Mouse (Mus musculus) olfactory bulb, adult 2 months (tissue): Measurements from ENCODE around the gene Mttp.

Experiments used
- CTCF ChIP-seq: fragments of 200-500 bp; IDR thresholded peaks from 2 replicates; pipeline ENCODE4 v1.5.1; 2012; ENCODE audit warnings: low read depth, mild to moderate bottlenecking, low read length, moderate library complexity; ENCODE audit not compliant: insufficient read depth
- POLR2A ChIP-seq: fragments of 200-500 bp; IDR thresholded peaks from 2 replicates; pipeline ENCODE4 v1.6.1; 2012; ENCODE audit warnings: mild to moderate bottlenecking, low read depth, low read length, moderate library complexity; ENCODE audit not compliant: insufficient read depth

DNA sequence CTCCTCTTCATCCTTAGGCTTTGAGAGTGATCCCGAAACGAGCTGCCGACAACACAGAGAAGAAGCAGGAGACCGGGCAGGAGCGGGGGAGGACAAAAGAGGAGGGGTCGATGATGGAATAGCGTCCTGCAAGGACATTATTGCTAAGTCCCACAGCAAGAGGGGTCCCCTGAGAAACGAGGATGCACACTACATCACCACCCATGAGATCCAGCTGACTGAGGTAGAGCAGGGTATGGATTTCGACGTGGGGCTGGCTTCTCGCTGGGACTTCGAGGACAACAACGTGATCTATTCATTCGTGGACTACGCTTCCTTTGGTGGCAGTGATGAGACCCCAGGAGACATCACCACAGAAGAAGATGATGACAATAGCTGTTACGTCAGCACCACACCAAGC lies 78.8 kb downstream of the Mttp start:
- TF ChIP-seq POLR2A (no peak), CTCF (no peak)
